Mouse (Mus musculus) heart, embryonic 14.5 days (tissue): ENCODE measurements at regions not wholly inside any gene's neighbourhood (a gene's known extent, or its start where the extent isn't known, plus 50 kb on each side); places are given as distances from the start of the nearest gene placed in this dataset.
A peak's percentile ranks its signal among the peaks of the same experiment; 100 is the strongest.

Source experiments
- ATAC-seq: fragments of 200-750 bp; cut with Nextera tagmentation; 2 replicates; pipeline ENCODE4 v1.8.0; 2017; ENCODE audit warnings: low read depth, moderate TSS enrichment; ENCODE audit not compliant: insufficient number of reproducible peaks, insufficient read depth, low FRiP score
- H3K27ac ChIP-seq, 2 experiments: fragments of 200-500 bp in 1 of 2; fragments of 300-500 bp in 1 of 2; sonication (generic) in 1 of 2; replicated peaks in 1 of 2; 2 replicates each; pipeline ENCODE4 v1.5.1; 2012 to 2014; ENCODE audit warnings: low read depth in 2 of 2, low read length in 2 of 2, control low read depth in 1 of 2, mild to moderate bottlenecking in 1 of 2, mixed read lengths in 1 of 2; ENCODE audit not compliant: control insufficient read depth in 1 of 2, insufficient read depth in 1 of 2
- H3K27me3 ChIP-seq: fragments of 300-500 bp; sonication (generic); 2 replicates; pipeline ENCODE4 v1.6.1; 2014; ENCODE audit warnings: mild to moderate bottlenecking, low read length, control low read depth; ENCODE audit not compliant: control insufficient read depth, insufficient read depth
- H3K36me3 ChIP-seq: fragments of 300-500 bp; sonication (generic); 2 replicates; pipeline ENCODE4 v1.6.1; 2014; ENCODE audit warnings: mild to moderate bottlenecking, control low read depth, low read length, mixed read lengths; ENCODE audit not compliant: control insufficient read depth, insufficient read depth
- H3K4me1 ChIP-seq, 2 experiments: fragments of 200-500 bp in 1 of 2; fragments of 300-500 bp in 1 of 2; sonication (generic) in 1 of 2; 2 replicates each; pipeline ENCODE4 v1.6.1; 2012 to 2014; ENCODE audit warnings: low read length in 2 of 2, control low read depth in 1 of 2, mixed read lengths in 1 of 2; ENCODE audit not compliant: control insufficient read depth in 2 of 2, insufficient read depth in 2 of 2
- H3K4me2 ChIP-seq: fragments of 300-500 bp; sonication (generic); 2 replicates; pipeline ENCODE4 v1.6.1; 2014; ENCODE audit warnings: mild to moderate bottlenecking, low read length
- H3K4me3 ChIP-seq, 2 experiments: fragments of 200-500 bp in 1 of 2; fragments of 300-500 bp in 1 of 2; sonication (generic) in 1 of 2; 2 replicates each; pipeline ENCODE4 v1.5.1; 2012 to 2014; ENCODE audit warnings: low read length in 2 of 2, mild to moderate bottlenecking in 2 of 2, control low read depth in 1 of 2, low read depth in 1 of 2, moderate library complexity in 1 of 2; ENCODE audit not compliant: control insufficient read depth in 1 of 2, insufficient read depth in 1 of 2
- H3K9ac ChIP-seq: fragments of 300-500 bp; sonication (generic); 2 replicates; pipeline ENCODE4 v1.6.1; 2014; ENCODE audit warnings: mild to moderate bottlenecking, low read length
- H3K9me3 ChIP-seq: fragments of 300-500 bp; sonication (generic); 2 replicates; pipeline ENCODE4 v1.6.1; 2016; ENCODE audit warnings: low read length, control low read depth; ENCODE audit not compliant: control insufficient read depth
- WGBS: fragments of 180-500 bp; shearing (Covaris S2); extraction: QIAGEN DNeasy Blood & Tissue Kit; methylation state at CpG from one replicate; pipeline ENCODE4 v1.1.7; 2014; 5-methylcytosine and 5-hydroxymethylcytosine counted together

GRCm38 (mm10) chr19:34421171-34421570 lies 53.8 kb downstream of the Ch25h start:
- Histone ChIP-seq H3K27me3 (no peaks in the 10 kb centered on the region), H3K27ac (peak overlapping the region; percentile 19 to 22; a peak in 1 of 4 replicates), H3K4me3 (no peak overlapping the region), H3K4me2 (no peak overlapping the region), H3K9ac (no peak overlapping the region), H3K36me3 (no peaks in the 10 kb centered on the region), H3K4me1 (peaks cover 4 to 6% of the 10 kb centered on the region in 2 experiments; a peak in 1 of 4 replicates), H3K9me3 (no peaks in the 10 kb centered on the region)
- 56% methylated on average over 4 of the region's 4 CpGs for WGBS
- ATAC-seq = no peak

GRCm38 (mm10) chr19:34420293-34420792 lies 54.6 kb downstream of the Ch25h start:
- Histone ChIP-seq H3K9ac (no peak overlapping the region), H3K4me3 (no peak overlapping the region), H3K27me3 (no peaks in the 10 kb centered on the region), H3K4me1 (peaks cover 4 to 6% of the 10 kb centered on the region in 2 experiments; a peak in 1 of 4 replicates), H3K27ac (peak overlapping the region in 1 of 2 experiments; percentile 22; a peak in 1 of 4 replicates), H3K9me3 (no peaks in the 10 kb centered on the region), H3K36me3 (no peaks in the 10 kb centered on the region), H3K4me2 (no peak overlapping the region)
- ATAC-seq = no peak
- WGBS = 39% methylated on average over 8 of the region's 8 CpGs

- Histone ChIP-seq H3K4me1 (no peaks in the 10 kb centered on the region), H3K9me3 (no peaks in the 10 kb centered on the region)
These were observed 67.8 kb downstream of the Ch25h start for GRCm38 (mm10) chr19:34407176-34407575.

GRCm38 (mm10) chr19:34406710-34407109 lies 68.3 kb downstream of the Ch25h start:
- Histone ChIP-seq H3K4me1 (no peaks in the 10 kb centered on the region), H3K36me3 (no peaks in the 10 kb centered on the region), H3K9ac (no peak overlapping the region), H3K4me2 (no peak overlapping the region), H3K27me3 (no peaks in the 10 kb centered on the region), H3K9me3 (no peaks in the 10 kb centered on the region), H3K27ac (no peak overlapping the region), H3K4me3 (no peak overlapping the region)
- ATAC-seq = no peak
- WGBS = 60% methylated on average over 4 of the region's 4 CpGs

More at GRCm38 (mm10) chr19:34407176-34407575, 67.8 kb downstream of the Ch25h start:
- no peak overlapping the region for H3K27ac ChIP-seq
- no peak for ATAC-seq
- H3K27me3 ChIP-seq = no peaks in the 10 kb centered on the region
- no peak overlapping the region for H3K4me2 ChIP-seq
- H3K36me3 ChIP-seq = no peaks in the 10 kb centered on the region
- H3K9ac ChIP-seq = no peak overlapping the region
- 71% methylated on average over 1 of the region's 1 CpGs for WGBS
- H3K4me3 ChIP-seq = no peak overlapping the region

- no peak overlapping the region for H3K4me3 ChIP-seq
- H3K4me1 ChIP-seq = no peaks in the 10 kb centered on the region
- H3K4me2 ChIP-seq = no peak overlapping the region
- H3K36me3 ChIP-seq = no peaks in the 10 kb centered on the region
- H3K9ac ChIP-seq = no peak overlapping the region
- no peak for ATAC-seq
- no peak overlapping the region; a peak in 1 of 4 replicates for H3K27ac ChIP-seq
- no peaks in the 10 kb centered on the region for H3K27me3 ChIP-seq
- WGBS = 80% methylated on average over 9 of the region's 9 CpGs
- no peaks in the 10 kb centered on the region; the same call in 1 of the 2 replicates for H3K9me3 ChIP-seq
These were observed 78.7 kb downstream of the Ch25h start for GRCm38 (mm10) chr19:34396276-34396675.

GRCm38 (mm10) chr19:34389940-34390339 lies 85.0 kb downstream of the Ch25h start:
- H3K4me2 ChIP-seq = no peak overlapping the region
- H3K27me3 ChIP-seq = no peaks in the 10 kb centered on the region
- no peaks in the 10 kb centered on the region for H3K4me1 ChIP-seq
- ATAC-seq = no peak
- H3K27ac ChIP-seq = no peak overlapping the region
- no peaks in the 10 kb centered on the region; the same call in 1 of the 2 replicates for H3K9me3 ChIP-seq
- no peaks in the 10 kb centered on the region for H3K36me3 ChIP-seq
- no peak overlapping the region for H3K4me3 ChIP-seq
- 82% methylated on average over 2 of the region's 2 CpGs for WGBS
- H3K9ac ChIP-seq = no peak overlapping the region

- Histone ChIP-seq H3K27ac (no peak overlapping the region), H3K27me3 (no peaks in the 10 kb centered on the region), H3K4me3 (no peak overlapping the region), H3K4me1 (no peaks in the 10 kb centered on the region), H3K4me2 (no peak overlapping the region), H3K9ac (no peak overlapping the region), H3K36me3 (no peaks in the 10 kb centered on the region), H3K9me3 (no peaks in the 10 kb centered on the region)
- no peak for ATAC-seq
These were observed 92.1 kb downstream of the Fas start for GRCm38 (mm10) chr19:34382551-34382950.
